Mouse (Mus musculus): ENCODE data around the gene Nlrp4f. TPM values are rescaled to one million over a fixed set of nuclear protein-coding genes. Genes with fewer than 3 reads are reported as not detected.

The Nlrp4f gene
- not detected in 2 replicates for polyA plus RNA-seq (2016; fragmentation: Nextera tagmentation; extraction: Ambion mirVana)

GRCm38 (mm10) chr13:65205877-65206276 is at the start of gene Nlrp4f:
TSS of gene Nlrp4f (minus strand) at chr13:65205977.
- H3K4me3 ChIP-seq: no peak within 1 kb of the TSS
- H3K36me3 ChIP-seq (replicated peaks): no peaks in the 10 kb centered on the region
- DNase-seq (ENCODE audit: extremely low spot score, low spot score): no peak
- H3K27ac ChIP-seq: no peak within 1 kb of the TSS
- WGBS: 83% methylated on average over 10 of the region's 10 CpGs
- H3K4me1 ChIP-seq: no peaks in the 10 kb centered on the region
- H3K27me3 ChIP-seq (ENCODE audit: poor library complexity, severe bottlenecking): no peaks in the 10 kb centered on the region
- peaks cover 13% of the 10 kb centered on the region; the same call in 1 of the 2 replicates for H3K9me3 ChIP-seq

GRCm38 (mm10) chr13:65243273-65243672 is 37.5 kb upstream of the Nlrp4f start:
- H3K4me3 ChIP-seq: no peak overlapping the region
- peaks cover 51% of the 10 kb centered on the region for H3K36me3 ChIP-seq (replicated peaks)
- no peaks in the 10 kb centered on the region for H3K27me3 ChIP-seq (ENCODE audit: poor library complexity, severe bottlenecking)
- WGBS: 91% methylated on average over 4 of the region's 4 CpGs
- H3K9me3 ChIP-seq: peaks cover 71% of the 10 kb centered on the region
- H3K27ac ChIP-seq: no peak overlapping the region
- no peak for DNase-seq (ENCODE audit: extremely low spot score, low spot score)
- H3K4me1 ChIP-seq: peaks cover 17% of the 10 kb centered on the region

GRCm38 (mm10) chr13:65242319-65242787 is 36.6 kb upstream of the Nlrp4f start:
- DNase-seq (ENCODE audit: extremely low spot score, low spot score): no peak
- no peak overlapping the region for H3K27ac ChIP-seq
- H3K4me3 ChIP-seq: peak overlapping the region; percentile 87
- peaks cover 42% of the 10 kb centered on the region for H3K36me3 ChIP-seq (replicated peaks)
- WGBS: 41% methylated on average over 27 of the region's 27 CpGs
- H3K4me1 ChIP-seq: peaks cover 17% of the 10 kb centered on the region
- no peaks in the 10 kb centered on the region for H3K27me3 ChIP-seq (ENCODE audit: poor library complexity, severe bottlenecking)
- H3K9me3 ChIP-seq: peaks cover 65% of the 10 kb centered on the region

- Histone ChIP-seq H3K9me3 (peaks cover 65% of the 10 kb centered on the region), H3K4me3 (peak overlapping the region; percentile 87), H3K36me3 (replicated peaks) (peaks cover 37% of the 10 kb centered on the region), H3K27ac (peak overlapping the region; percentile 89), H3K4me1 (peaks cover 17% of the 10 kb centered on the region), H3K27me3 (ENCODE audit: poor library complexity, severe bottlenecking) (no peaks in the 10 kb centered on the region)
- WGBS: 4% methylated on average over 50 of the region's 51 CpGs
- peak; percentile 40 for DNase-seq (ENCODE audit: extremely low spot score, low spot score)
These were observed 36.0 kb upstream of the Nlrp4f start for GRCm38 (mm10) chr13:65241627-65242318.

- under 1% methylated on average over 45 of the region's 45 CpGs for WGBS
These were observed 35.4 kb upstream of the Nlrp4f start for GRCm38 (mm10) chr13:65241099-65241626.

GRCm38 (mm10) chr13:65240509-65241098 is 34.8 kb upstream of the Nlrp4f start:
- Histone ChIP-seq H3K9me3 (peaks cover 60% of the 10 kb centered on the region), H3K27me3 (ENCODE audit: poor library complexity, severe bottlenecking) (no peaks in the 10 kb centered on the region), H3K36me3 (replicated peaks) (peaks cover 27% of the 10 kb centered on the region), H3K27ac (peak overlapping the region; percentile 89), H3K4me3 (peak overlapping the region; percentile 87), H3K4me1 (peaks cover 17% of the 10 kb centered on the region)
- WGBS: 2% methylated on average over 28 of the region's 28 CpGs
- DNase-seq (ENCODE audit: extremely low spot score, low spot score): peak; percentile 93

More at GRCm38 (mm10) chr13:65241099-65241626, 35.4 kb upstream of the Nlrp4f start:
- Histone ChIP-seq H3K27me3 (ENCODE audit: poor library complexity, severe bottlenecking) (no peaks in the 10 kb centered on the region), H3K4me1 (peaks cover 17% of the 10 kb centered on the region), H3K27ac (peak overlapping the region; percentile 89), H3K9me3 (peaks cover 64% of the 10 kb centered on the region), H3K4me3 (peak overlapping the region; percentile 87), H3K36me3 (replicated peaks) (peaks cover 32% of the 10 kb centered on the region)
- peak; percentile 91 for DNase-seq (ENCODE audit: extremely low spot score, low spot score)

GRCm38 (mm10) chr13:65237211-65237610 is 31.4 kb upstream of the Nlrp4f start:
- H3K27ac ChIP-seq: no peak overlapping the region
- no peaks in the 10 kb centered on the region for H3K27me3 ChIP-seq (ENCODE audit: poor library complexity, severe bottlenecking)
- peaks cover 30% of the 10 kb centered on the region for H3K9me3 ChIP-seq
- 73% methylated on average over 9 of the region's 9 CpGs for WGBS
- peaks cover 12% of the 10 kb centered on the region for H3K4me1 ChIP-seq
- no peak overlapping the region for H3K4me3 ChIP-seq
- no peaks in the 10 kb centered on the region; the same call in 1 of the 2 replicates for H3K36me3 ChIP-seq (replicated peaks)
- DNase-seq (ENCODE audit: extremely low spot score, low spot score): no peak

GRCm38 (mm10) chr13:65226657-65227056 is 20.9 kb upstream of the Nlrp4f start:
- no peaks in the 10 kb centered on the region for H3K4me1 ChIP-seq
- no peak overlapping the region for H3K27ac ChIP-seq
- WGBS: 87% methylated on average over 2 of the region's 2 CpGs
- no peak for DNase-seq (ENCODE audit: extremely low spot score, low spot score)
- H3K27me3 ChIP-seq (ENCODE audit: poor library complexity, severe bottlenecking): no peaks in the 10 kb centered on the region
- H3K4me3 ChIP-seq: no peak overlapping the region
- no peaks in the 10 kb centered on the region for H3K36me3 ChIP-seq (replicated peaks)
- peaks cover 27% of the 10 kb centered on the region for H3K9me3 ChIP-seq

- no peaks in the 10 kb centered on the region for H3K4me1 ChIP-seq
- H3K27ac ChIP-seq: no peak overlapping the region
- H3K4me3 ChIP-seq: no peak overlapping the region
- 74% methylated on average over 6 of the region's 6 CpGs for WGBS
- H3K9me3 ChIP-seq: peaks cover 27% of the 10 kb centered on the region
- no peak for DNase-seq (ENCODE audit: extremely low spot score, low spot score)
- no peaks in the 10 kb centered on the region for H3K36me3 ChIP-seq (replicated peaks)
- no peaks in the 10 kb centered on the region for H3K27me3 ChIP-seq (ENCODE audit: poor library complexity, severe bottlenecking)
These were observed 20.2 kb upstream of the Nlrp4f start for GRCm38 (mm10) chr13:65225945-65226344.

- DNase-seq (ENCODE audit: extremely low spot score, low spot score): no peak
- Histone ChIP-seq H3K4me1 (no peaks in the 10 kb centered on the region), H3K27me3 (ENCODE audit: poor library complexity, severe bottlenecking) (no peaks in the 10 kb centered on the region), H3K27ac (no peak overlapping the region), H3K9me3 (peaks cover 3% of the 10 kb centered on the region; the same call in 1 of the 2 replicates), H3K36me3 (replicated peaks) (no peaks in the 10 kb centered on the region), H3K4me3 (no peak overlapping the region)
- WGBS: 69% methylated on average over 1 of the region's 1 CpGs
These were observed 5.1 kb downstream of the Nlrp4f start for GRCm38 (mm10) chr13:65200667-65201066.

- WGBS: 58% methylated on average over 15 of the region's 15 CpGs
- H3K4me1 ChIP-seq: peaks cover 6% of the 10 kb centered on the region
- H3K4me3 ChIP-seq: peak overlapping the region; percentile 49; the same call in 1 of the 2 replicates
- H3K27me3 ChIP-seq (ENCODE audit: poor library complexity, severe bottlenecking): no peaks in the 10 kb centered on the region
- DNase-seq (ENCODE audit: extremely low spot score, low spot score): peak; percentile 13
- H3K36me3 ChIP-seq (replicated peaks): no peaks in the 10 kb centered on the region
- no peak overlapping the region for H3K27ac ChIP-seq
- H3K9me3 ChIP-seq: peaks cover 5% of the 10 kb centered on the region; the same call in 1 of the 2 replicates
These were observed 29.2 kb downstream of the Nlrp4f start for GRCm38 (mm10) chr13:65176472-65177091.

GRCm38 (mm10) chr13:65175734-65176471 is 29.9 kb downstream of the Nlrp4f start:
- WGBS: 27% methylated on average over 40 of the region's 46 CpGs
- Histone ChIP-seq H3K9me3 (peaks cover 5% of the 10 kb centered on the region; the same call in 1 of the 2 replicates), H3K36me3 (replicated peaks) (no peaks in the 10 kb centered on the region), H3K27me3 (ENCODE audit: poor library complexity, severe bottlenecking) (no peaks in the 10 kb centered on the region), H3K27ac (0 out of 2 replicates have a peak overlapping the region, but pooled peaks have one; percentile 25), H3K4me3 (peak overlapping the region; percentile 49), H3K4me1 (peaks cover 6% of the 10 kb centered on the region)
- peak; percentile 39 for DNase-seq (ENCODE audit: extremely low spot score, low spot score)

Measured in forebrain, embryonic 10.5 days (tissue).